Mouse (Mus musculus) ES-E14 (cell line): ENCODE data around the gene Traf1.

Experiments
- CHD2 ChIP-seq: IDR thresholded peaks from 2 replicates; pipeline ENCODE4 v1.6.1; 2014; ENCODE audit warnings: mild to moderate bottlenecking, low read depth, low read length, inconsistent platforms
- MAFK ChIP-seq: IDR thresholded peaks from 2 replicates; pipeline ENCODE4 v1.6.1; 2014; ENCODE audit warnings: mild to moderate bottlenecking, low read depth, low read length, inconsistent platforms; ENCODE audit not compliant: insufficient read depth
- ZC3H11A ChIP-seq: IDR thresholded peaks from 2 replicates; pipeline ENCODE4 v1.6.1; 2012; ENCODE audit warnings: low read depth, mild to moderate bottlenecking, inconsistent platforms, low read length, borderline replicate concordance

DNA sequence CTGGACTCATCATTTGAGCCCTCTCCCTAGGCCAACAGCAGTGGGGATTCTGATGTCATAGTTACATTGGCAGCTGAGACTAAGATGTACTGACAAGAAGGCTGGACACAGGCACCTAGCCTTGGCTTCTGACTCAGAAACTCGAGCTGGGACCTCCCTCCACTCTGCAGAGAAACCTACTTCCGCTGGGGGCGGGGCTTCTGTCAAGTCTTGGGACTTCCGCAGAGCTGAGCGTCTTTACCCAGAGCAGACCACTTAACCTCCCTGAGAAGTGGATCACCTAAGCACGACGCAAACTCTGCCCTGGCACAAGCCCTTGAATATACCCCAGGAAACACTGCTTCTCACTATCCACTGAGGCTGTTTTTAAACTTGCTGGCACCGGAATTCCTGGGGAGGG lies 16.8 kb downstream of the Traf1 start:
- TF ChIP-seq MAFK = no peak
- TF ChIP-seq ZC3H11A = no peak
- TF ChIP-seq CHD2 = no peak
